Mouse (Mus musculus) forebrain, embryonic 16.5 days (tissue): ENCODE data around the gene Ascl3. TPM values are rescaled to one million over a fixed set of nuclear protein-coding genes. Genes with fewer than 3 reads are reported as not detected.

Experiments used
- ATAC-seq: fragments of 200-750 bp; cut with Nextera tagmentation; 2 replicates; pipeline ENCODE4 v1.8.0; 2017; ENCODE audit warnings: mild to moderate bottlenecking, moderate library complexity
- H3K27ac ChIP-seq: fragments of 300-500 bp; sonication (generic); 2 replicates; pipeline ENCODE4 v1.5.1; 2014; ENCODE audit warnings: low read length, control low read depth
- H3K27me3 ChIP-seq: fragments of 300-500 bp; sonication (generic); replicated peaks from 2 replicates; pipeline ENCODE4 v1.6.1; 2014; ENCODE audit warnings: low read length; ENCODE audit not compliant: control insufficient read depth, insufficient read depth
- H3K36me3 ChIP-seq: fragments of 300-500 bp; sonication (generic); 2 replicates; pipeline ENCODE4 v1.6.1; 2014; ENCODE audit not compliant: control insufficient read depth, insufficient read depth
- H3K4me1 ChIP-seq: fragments of 300-500 bp; sonication (generic); replicated peaks from 2 replicates; pipeline ENCODE4 v1.6.1; 2014; ENCODE audit warnings: low read length; ENCODE audit not compliant: control insufficient read depth, insufficient read depth
- H3K4me2 ChIP-seq: fragments of 300-500 bp; sonication (generic); 2 replicates; pipeline ENCODE4 v1.6.1; 2014; ENCODE audit warnings: mild to moderate bottlenecking, low read length, control low read depth
- H3K4me3 ChIP-seq: fragments of 300-500 bp; sonication (generic); replicated peaks from 2 replicates; pipeline ENCODE4 v1.5.1; 2014; ENCODE audit warnings: mild to moderate bottlenecking, low read length, control low read depth
- H3K9ac ChIP-seq: fragments of 300-500 bp; sonication (generic); replicated peaks from 2 replicates; pipeline ENCODE4 v1.6.1; 2014; ENCODE audit warnings: low read depth, low read length, control low read depth
- H3K9me3 ChIP-seq: fragments of 300-500 bp; sonication (generic); 2 replicates; pipeline ENCODE4 v1.6.1; 2016; ENCODE audit warnings: low read length; ENCODE audit not compliant: control insufficient read depth
- WGBS: fragments of 180-500 bp; shearing (Covaris S2); extraction: QIAGEN DNeasy Blood & Tissue Kit; methylation state at CpG from one replicate; pipeline ENCODE4 v1.1.7; 2014; 5-methylcytosine and 5-hydroxymethylcytosine counted together
- polyA plus RNA-seq: library from polyadenylated mRNA; unstranded; fragments of >200 nt; fragmentation: Nextera tagmentation; extraction: Ambion mirVana; gene quantifications from 2 replicates; pipeline ENCODE4 v1.2.1, GENCODE M21; 2015

Gene Ascl3
- polyA plus RNA-seq, 1 experiment from 2014 or later: not detected

DNA sequence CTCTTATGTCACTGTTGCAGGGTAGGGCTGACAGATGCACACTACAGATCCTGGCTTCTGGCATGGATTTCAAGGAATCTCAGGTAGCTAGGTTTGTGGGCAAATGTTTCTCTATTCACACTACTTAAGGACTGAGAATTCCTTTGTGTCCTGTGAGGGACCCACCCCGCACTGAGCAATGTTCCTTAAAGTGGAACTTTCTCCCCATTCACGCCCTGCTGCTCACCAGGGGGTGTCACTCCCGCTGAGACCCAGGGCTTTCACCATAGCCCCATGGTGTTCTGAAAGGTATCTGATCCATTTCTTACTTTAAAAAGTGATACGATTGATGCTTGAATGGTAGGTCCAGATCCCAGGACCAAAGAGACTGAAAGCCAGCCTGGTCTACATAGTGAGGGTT is 28.8 kb downstream of the Ascl3 start:
- WGBS: 38% methylated on average over 4 of the region's 4 CpGs
- no peak overlapping the region for H3K4me3 ChIP-seq
- ATAC-seq: no peak; the same call in 1 of the 2 replicates
- H3K27me3 ChIP-seq: no peaks in the 10 kb centered on the region
- H3K4me1 ChIP-seq: peaks cover 8% of the 10 kb centered on the region; the same call in 1 of the 2 replicates
- no peaks in the 10 kb centered on the region for H3K36me3 ChIP-seq
- H3K9ac ChIP-seq: no peak overlapping the region
- H3K9me3 ChIP-seq: no peaks in the 10 kb centered on the region
- no peak overlapping the region for H3K27ac ChIP-seq
- H3K4me2 ChIP-seq: peak overlapping the region; percentile 87

DNA sequence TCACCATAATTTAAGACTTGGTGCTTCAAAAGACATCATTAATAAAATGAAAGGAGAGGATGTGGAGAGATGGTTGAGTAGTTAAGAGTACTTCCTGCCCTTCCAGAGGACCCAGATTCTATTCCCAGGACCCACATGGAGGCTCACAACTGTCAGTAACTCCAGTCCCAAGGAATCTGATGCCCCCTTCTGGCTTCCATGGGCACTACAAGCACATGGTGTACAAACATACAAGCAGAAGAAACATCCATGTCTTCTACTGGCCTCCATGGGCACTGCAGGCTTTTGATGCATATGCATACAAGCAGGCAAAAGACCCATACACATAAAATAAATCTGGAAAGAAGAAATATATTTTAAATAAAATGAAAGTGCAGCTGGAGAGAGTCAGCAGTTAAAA is 31.3 kb downstream of the Ascl3 start:
- ATAC-seq: no peak
- Histone ChIP-seq H3K4me1 (peaks cover 8% of the 10 kb centered on the region; the same call in 1 of the 2 replicates), H3K4me2 (no peak overlapping the region), H3K9ac (no peak overlapping the region), H3K27me3 (no peaks in the 10 kb centered on the region), H3K9me3 (no peaks in the 10 kb centered on the region), H3K27ac (no peak overlapping the region), H3K36me3 (no peaks in the 10 kb centered on the region), H3K4me3 (no peak overlapping the region)

DNA sequence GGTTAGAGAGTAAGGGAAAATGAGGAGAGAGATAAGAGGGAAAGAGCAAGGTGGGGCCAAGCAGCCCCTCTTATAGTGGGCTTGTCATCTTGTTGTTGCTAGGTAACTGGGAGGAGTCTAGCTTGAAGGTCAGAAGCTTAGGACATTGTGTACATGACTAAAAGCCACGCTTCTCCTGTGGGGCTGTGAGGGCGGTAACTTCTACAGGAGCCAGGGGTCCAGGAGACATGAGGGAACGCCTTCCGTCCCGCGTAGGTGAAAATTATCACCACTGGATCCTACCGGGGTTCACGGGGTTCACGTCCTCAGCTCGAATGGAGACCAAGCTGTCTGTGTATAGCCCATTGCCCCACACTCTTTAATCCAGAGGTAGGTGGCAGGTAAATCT is 36.2 kb downstream of the Ascl3 start:
- H3K4me1 ChIP-seq: no peaks in the 10 kb centered on the region
- H3K27me3 ChIP-seq: no peaks in the 10 kb centered on the region
- no peak overlapping the region for H3K4me2 ChIP-seq
- no peaks in the 10 kb centered on the region for H3K9me3 ChIP-seq
- H3K36me3 ChIP-seq: no peaks in the 10 kb centered on the region
- H3K4me3 ChIP-seq: no peak overlapping the region
- no peak overlapping the region for H3K27ac ChIP-seq
- no peak for ATAC-seq
- WGBS: 93% methylated on average over 10 of the region's 10 CpGs
- H3K9ac ChIP-seq: no peak overlapping the region

DNA sequence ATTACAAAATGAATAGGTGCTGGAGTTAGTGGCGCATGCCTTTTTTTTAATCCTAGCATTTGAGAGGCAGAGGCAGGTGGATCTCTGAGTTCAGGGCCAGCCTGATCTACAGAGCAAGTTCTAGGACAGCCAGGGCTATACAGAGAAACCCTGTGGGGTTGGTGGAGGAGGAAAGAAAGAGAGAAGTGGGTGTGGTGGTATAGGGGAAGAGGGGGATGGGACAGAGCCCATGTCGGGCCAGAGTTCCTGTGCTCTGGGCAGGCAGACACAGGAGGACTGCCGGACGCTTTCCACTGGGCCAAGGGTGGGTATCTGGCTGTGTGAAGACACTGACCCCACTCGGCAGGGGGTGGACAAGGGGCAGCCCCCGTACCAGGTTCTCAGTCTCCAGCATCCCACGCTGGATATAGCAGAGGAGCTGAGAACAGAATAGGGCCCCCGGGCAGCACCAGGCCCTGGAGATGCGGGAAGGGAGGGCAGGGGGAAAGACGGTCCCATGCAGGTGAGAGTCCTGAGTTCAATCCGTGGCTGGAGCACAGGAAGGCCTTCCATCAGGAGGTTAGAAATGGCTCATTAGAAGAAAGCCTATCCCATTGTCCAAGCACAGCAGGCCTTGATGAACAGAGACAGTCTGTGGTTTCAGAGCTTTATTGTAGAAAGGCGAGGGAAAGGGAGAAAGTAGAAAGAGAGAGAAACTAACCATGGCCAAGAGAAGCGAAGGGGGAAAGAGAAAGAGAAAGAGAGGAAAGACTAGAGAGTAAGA is 36.8 kb downstream of the Ascl3 start:
- no peaks in the 10 kb centered on the region for H3K36me3 ChIP-seq

DNA sequence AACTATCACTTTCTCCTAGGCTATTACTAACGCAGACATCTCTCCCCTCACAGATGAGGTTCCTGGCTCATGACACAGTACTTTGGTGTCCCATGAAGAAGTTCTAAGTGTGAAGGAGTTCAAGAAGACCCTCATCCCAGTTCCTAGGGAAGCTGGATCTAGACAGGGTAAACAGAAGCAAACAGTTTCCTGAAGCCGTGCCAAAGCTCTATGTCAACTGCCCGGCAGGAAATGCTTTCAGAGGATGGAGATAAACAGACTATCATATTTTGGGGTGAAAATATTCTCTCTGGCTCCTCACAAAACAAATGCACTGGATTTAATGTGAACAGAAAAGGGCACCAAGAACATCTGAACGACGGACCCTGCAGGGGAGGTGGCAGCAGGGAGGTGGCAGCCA is 40.6 kb downstream of the Ascl3 start:
- WGBS: 88% methylated on average over 5 of the region's 5 CpGs
- no peak for ATAC-seq
- Histone ChIP-seq H3K27me3 (no peaks in the 10 kb centered on the region), H3K27ac (no peak overlapping the region), H3K9me3 (no peaks in the 10 kb centered on the region), H3K4me1 (peaks cover 5% of the 10 kb centered on the region; the same call in 1 of the 2 replicates), H3K4me3 (no peak overlapping the region), H3K9ac (no peak overlapping the region), H3K4me2 (no peak overlapping the region), H3K36me3 (no peaks in the 10 kb centered on the region)

More for the DNA sequence above, 36.8 kb downstream of the Ascl3 start:
- Histone ChIP-seq H3K4me3 (no peak overlapping the region), H3K4me1 (no peaks in the 10 kb centered on the region), H3K27me3 (no peaks in the 10 kb centered on the region), H3K9ac (no peak overlapping the region), H3K9me3 (no peaks in the 10 kb centered on the region), H3K27ac (no peak overlapping the region), H3K4me2 (no peak overlapping the region)
- WGBS: 79% methylated on average over 13 of the region's 13 CpGs
- ATAC-seq: no peak

DNA sequence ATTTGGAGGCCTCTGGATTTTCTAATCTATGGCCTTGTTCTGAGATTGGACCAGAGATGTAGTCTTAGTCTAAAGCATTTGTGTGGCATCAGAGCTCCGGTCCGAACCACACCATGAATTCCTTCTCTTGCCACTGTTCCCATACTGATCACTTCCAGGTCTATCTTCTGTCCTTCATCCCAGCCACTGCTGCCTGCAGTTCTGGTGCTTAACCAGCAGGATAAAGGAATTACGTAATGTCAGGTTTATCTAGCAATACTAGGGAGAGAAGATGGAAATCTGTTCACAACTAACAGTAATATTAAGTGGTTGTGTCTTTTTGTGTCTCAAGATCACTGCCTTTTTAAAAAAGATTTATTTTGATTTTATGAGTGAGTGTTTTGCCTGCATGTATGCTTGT is 41.4 kb downstream of the Ascl3 start:
- no peak for ATAC-seq
- peaks cover 5% of the 10 kb centered on the region; the same call in 1 of the 2 replicates for H3K4me1 ChIP-seq
- no peak overlapping the region for H3K4me3 ChIP-seq
- no peaks in the 10 kb centered on the region for H3K9me3 ChIP-seq
- H3K27ac ChIP-seq: no peak overlapping the region
- 88% methylated on average over 3 of the region's 3 CpGs for WGBS
- no peak overlapping the region for H3K4me2 ChIP-seq
- H3K9ac ChIP-seq: no peak overlapping the region
- H3K36me3 ChIP-seq: no peaks in the 10 kb centered on the region
- H3K27me3 ChIP-seq: no peaks in the 10 kb centered on the region

DNA sequence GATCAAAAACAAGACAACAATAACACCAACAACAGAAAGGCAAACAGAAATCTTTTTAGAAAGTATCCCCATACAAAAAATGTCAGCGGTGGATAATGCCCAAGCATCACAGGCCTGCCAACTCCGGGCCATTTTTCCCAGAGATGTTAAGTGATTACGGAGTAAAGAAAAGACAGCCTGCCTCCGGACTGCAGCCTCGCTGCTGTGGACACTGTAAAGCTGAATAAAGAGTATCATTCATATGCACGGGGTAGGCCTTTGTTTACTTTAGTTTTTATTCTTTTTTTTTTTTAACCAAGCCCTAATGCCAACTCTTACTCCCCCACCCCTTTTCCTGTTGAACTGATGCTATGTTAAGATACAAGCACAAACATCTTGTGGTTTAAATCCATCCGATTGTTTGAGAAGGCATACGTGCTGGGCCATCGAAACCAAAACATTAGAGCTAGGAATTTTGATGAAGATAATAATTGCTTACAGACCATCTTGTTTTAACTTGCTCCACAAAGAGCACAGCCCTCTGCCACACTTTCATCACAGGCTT is 44.9 kb downstream of the Ascl3 start:
- 8% methylated on average over 9 of the region's 9 CpGs for WGBS
- no peak overlapping the region for H3K9ac ChIP-seq
- no peaks in the 10 kb centered on the region for H3K9me3 ChIP-seq
- no peak overlapping the region for H3K27ac ChIP-seq
- no peak overlapping the region for H3K4me3 ChIP-seq
- H3K4me2 ChIP-seq: no peak overlapping the region
- H3K36me3 ChIP-seq: no peaks in the 10 kb centered on the region
- peaks cover 5% of the 10 kb centered on the region; the same call in 1 of the 2 replicates for H3K4me1 ChIP-seq
- no peaks in the 10 kb centered on the region for H3K27me3 ChIP-seq
- no peak for ATAC-seq

DNA sequence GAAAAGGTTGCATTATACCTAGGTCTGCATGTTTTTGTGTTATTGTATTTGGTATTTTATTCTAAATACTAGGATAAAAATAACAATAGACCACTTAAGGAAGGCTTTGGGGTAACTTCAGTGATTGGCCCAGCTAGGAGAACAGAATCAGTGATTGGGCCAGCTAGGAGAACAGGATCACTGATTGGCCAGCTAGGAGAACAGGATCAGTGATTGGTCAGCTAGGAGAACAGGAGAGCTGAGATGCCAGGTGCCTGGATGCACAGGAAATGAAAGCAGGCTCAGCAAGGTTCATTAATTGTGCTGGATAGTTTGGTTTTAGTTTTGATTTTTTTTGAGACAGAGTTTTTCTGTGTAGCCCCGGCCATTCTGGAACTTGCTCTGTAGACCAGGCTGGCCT is 50.6 kb downstream of the Ascl3 start:
- ATAC-seq: no peak
- no peaks in the 10 kb centered on the region for H3K4me1 ChIP-seq
- H3K27me3 ChIP-seq: no peaks in the 10 kb centered on the region
- H3K4me3 ChIP-seq: no peak overlapping the region
- no peak overlapping the region for H3K9ac ChIP-seq
- WGBS: 100% methylated on average over 1 of the region's 1 CpGs
- no peaks in the 10 kb centered on the region for H3K9me3 ChIP-seq
- no peak overlapping the region for H3K4me2 ChIP-seq
- no peaks in the 10 kb centered on the region for H3K36me3 ChIP-seq
- no peak overlapping the region for H3K27ac ChIP-seq

DNA sequence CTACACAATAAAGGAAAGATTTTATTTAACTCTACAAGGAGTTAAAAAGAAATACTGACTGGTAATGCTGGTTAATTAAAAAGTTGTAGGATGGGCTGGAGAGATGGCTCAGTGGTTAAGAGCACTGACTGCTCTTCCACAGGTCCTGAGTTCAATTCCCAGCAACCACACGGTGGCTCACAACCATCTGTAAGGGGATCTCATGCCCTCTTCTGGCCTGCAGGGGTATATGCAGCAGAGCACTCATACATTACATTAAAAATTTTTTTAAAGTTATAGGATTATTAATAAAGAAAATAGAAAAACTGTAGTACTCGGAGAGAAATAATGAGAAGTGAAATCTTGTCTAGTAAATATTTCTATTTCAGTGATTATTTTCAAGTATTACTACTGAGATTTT is 51.2 kb downstream of the Ascl3 start:
- 91% methylated on average over 2 of the region's 2 CpGs for WGBS
- ATAC-seq: no peak

More for the DNA sequence above, 51.2 kb downstream of the Ascl3 start:
- no peak overlapping the region for H3K9ac ChIP-seq
- no peak overlapping the region for H3K27ac ChIP-seq
- no peaks in the 10 kb centered on the region for H3K4me1 ChIP-seq
- no peaks in the 10 kb centered on the region for H3K36me3 ChIP-seq
- H3K4me2 ChIP-seq: no peak overlapping the region
- no peaks in the 10 kb centered on the region for H3K9me3 ChIP-seq
- no peaks in the 10 kb centered on the region for H3K27me3 ChIP-seq
- H3K4me3 ChIP-seq: no peak overlapping the region
